Mouse (Mus musculus): ENCODE results near the gene Hoxb5. TPM values are rescaled to one million over a fixed set of nuclear protein-coding genes. Genes with fewer than 3 reads are reported as not detected.
A peak's percentile ranks its signal among the peaks of the same experiment; 100 is the strongest.

Gene Hoxb5
- polyA plus RNA-seq, 1 experiment from 2014 or later = 18.8 TPM

DNA sequence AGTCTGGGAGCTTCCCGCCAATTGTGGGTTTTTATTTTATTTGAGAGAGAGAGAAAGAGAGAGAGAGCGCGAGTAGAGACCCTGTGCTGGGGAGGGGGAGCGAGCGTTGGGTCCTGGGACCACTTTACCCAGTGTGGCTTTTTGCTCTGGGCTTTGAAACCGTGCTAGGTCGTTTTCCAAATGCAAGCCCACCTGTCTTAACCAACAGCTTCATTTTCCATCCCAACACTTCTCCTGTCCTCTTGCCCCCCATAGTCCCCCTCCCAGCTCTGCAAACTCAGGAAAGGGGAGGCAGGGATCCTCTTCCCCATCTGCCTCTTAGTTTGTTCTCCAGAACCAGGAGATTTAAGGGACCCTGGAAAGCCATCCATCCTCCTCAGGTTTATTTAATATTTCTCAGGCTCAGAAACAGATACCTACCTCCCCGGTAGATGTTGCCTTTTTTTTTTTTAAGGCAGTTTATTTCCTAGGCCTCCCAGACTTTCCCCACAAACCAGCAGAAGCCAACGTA, 51.7 kb downstream of the Hoxb5 start:
- Histone ChIP-seq H3K4me2 (peak overlapping the region; percentile 81), H3K9me3 (replicated peaks) (no peaks in the 10 kb centered on the region), H3K9ac (peak overlapping the region; percentile 94), H3K4me1 (peaks cover 36% of the 10 kb centered on the region), H3K36me3 (no peaks in the 10 kb centered on the region), H3K27ac (peak overlapping the region; percentile 96), H3K27me3 (no peaks in the 10 kb centered on the region), H3K4me3 (replicated peaks) (peak overlapping the region; percentile 68)
- WGBS = 6% methylated on average over 9 of the region's 9 CpGs
- no peak for ATAC-seq (replicated peaks; ENCODE audit: low FRiP score)

MicroRNAs within 50 kb of the gene (microRNA counts, 519-probe panel; counts per million panel counts)
- 4,294 counts per million, percentile 97 among the panel's probes with 10 or more counts for microRNA mmu-miR-10a
- 3,767 counts per million, percentile 93 among the panel's probes with 10 or more counts for microRNA mmu-miR-196a

Small RNA genes lying within 50 kb of the gene (microRNA-seq; reads per million reads assigned to microRNA genes)
- gene Mir10a = 184,059 reads per million, percentile 100 among the genes with 10 or more reads in this experiment
- 61.9 reads per million, percentile 52 among the genes with 10 or more reads in this experiment for gene Mir196a-1

Other genes with a start within 250 kb of the Hoxb5 start
- gene Ube2z, start 237.9 kb upstream of the Hoxb5 start, polyA plus RNA-seq (2015; fragmentation: Nextera tagmentation; extraction: Ambion mirVana) = 40.6 and 42.0 TPM in 2 replicates
- gene Atp5g1, start 227.7 kb upstream of the Hoxb5 start, polyA plus RNA-seq (2015; fragmentation: Nextera tagmentation; extraction: Ambion mirVana) = 648 and 705 TPM in 2 replicates
- gene Calcoco2, start 191.4 kb upstream of the Hoxb5 start, polyA plus RNA-seq (2015; fragmentation: Nextera tagmentation; extraction: Ambion mirVana) = not detected in 2 replicates
- 0.05 TPM in 1 of 2 replicates, not detected in the other for gene Ttll6, start 169.6 kb upstream of the Hoxb5 start, polyA plus RNA-seq (2015; fragmentation: Nextera tagmentation; extraction: Ambion mirVana)
- gene Hoxb13, start 109.0 kb upstream of the Hoxb5 start, polyA plus RNA-seq (2015; fragmentation: Nextera tagmentation; extraction: Ambion mirVana) = 0.09 and 1.0 TPM in 2 replicates
- gene Hoxb9, start 31.9 kb upstream of the Hoxb5 start, polyA plus RNA-seq (2015; fragmentation: Nextera tagmentation; extraction: Ambion mirVana) = 22.3 and 27.2 TPM in 2 replicates
- 8.9 and 9.8 TPM in 2 replicates for gene Hoxb8, start 21.4 kb upstream of the Hoxb5 start, polyA plus RNA-seq (2015; fragmentation: Nextera tagmentation; extraction: Ambion mirVana)
- gene Hoxb7, start 16.7 kb upstream of the Hoxb5 start, polyA plus RNA-seq (2015; fragmentation: Nextera tagmentation; extraction: Ambion mirVana) = 58.5 and 62.7 TPM in 2 replicates
- 47.1 and 49.1 TPM in 2 replicates for gene Hoxb6, start 10.9 kb upstream of the Hoxb5 start, polyA plus RNA-seq (2015; fragmentation: Nextera tagmentation; extraction: Ambion mirVana)
- 6.4 and 7.1 TPM in 2 replicates for gene Hoxb4, start 14.9 kb downstream of the Hoxb5 start, polyA plus RNA-seq (2015; fragmentation: Nextera tagmentation; extraction: Ambion mirVana)
- 4.4 and 4.5 TPM in 2 replicates for gene Hoxb3, start 20.0 kb downstream of the Hoxb5 start, polyA plus RNA-seq (2015; fragmentation: Nextera tagmentation; extraction: Ambion mirVana)
- 45.7 and 45.9 TPM in 2 replicates for gene Hoxb2, start 47.2 kb downstream of the Hoxb5 start, polyA plus RNA-seq (2015; fragmentation: Nextera tagmentation; extraction: Ambion mirVana)
- gene Hoxb1, start 62.4 kb downstream of the Hoxb5 start, polyA plus RNA-seq (2015; fragmentation: Nextera tagmentation; extraction: Ambion mirVana) = 0.27 and 0.35 TPM in 2 replicates
- gene Skap1, start 161.3 kb downstream of the Hoxb5 start, polyA plus RNA-seq (2015; fragmentation: Nextera tagmentation; extraction: Ambion mirVana) = 10.4 and 10.6 TPM in 2 replicates

Measured in kidney, embryonic 15.5 days (tissue).